8 mouse cellular contexts compared by ENCODE assay signal in genomic region chr7:120634301-120634700, GRCm38 (mm10). TPM values are rescaled to one million over a fixed set of nuclear protein-coding genes. Genes with fewer than 3 reads are reported as not detected.
DNase-seq lines count a peak whose midpoint lies in the region; ATAC-seq and TF ChIP-seq lines count a peak whose summit lies in the region.

No protein-coding gene starts in this region.

- no peak for TF ChIP-seq CTCF in lung, adult 2 months (IDR thresholded peaks at IDR 0.05; ENCODE audit: insufficient read depth, low read length)

- H3K4me2 ChIP-seq in embryonic facial prominence, embryonic 11.5 days (ENCODE audit: low read depth, low read length), result peak overlapping the region; percentile 48
- peak overlapping the region; percentile 94 for H3K4me2 ChIP-seq in hindbrain, embryonic 15.5 days

- peak overlapping the region; percentile 96 for H3K9ac ChIP-seq in embryonic facial prominence, embryonic 11.5 days (replicated peaks; ENCODE audit: low read length)
- peak overlapping the region; percentile 98 for H3K9ac ChIP-seq in hindbrain, embryonic 15.5 days

- peaks cover 8% of the 10 kb centered on the region for H3K4me1 ChIP-seq in lung, adult 2 months (ENCODE audit: control insufficient read depth, insufficient read depth, low read length)
- H3K4me1 ChIP-seq in embryonic facial prominence, embryonic 11.5 days (ENCODE audit: control insufficient read depth, insufficient read depth, low read length), result no peaks in the 10 kb centered on the region
- peaks cover 28% of the 10 kb centered on the region for H3K4me1 ChIP-seq in hindbrain, embryonic 15.5 days (replicated peaks)

- no peaks in the 10 kb centered on the region for H3K9me3 ChIP-seq in embryonic facial prominence, embryonic 11.5 days (replicated peaks; ENCODE audit: control insufficient read depth, low read length)
- H3K9me3 ChIP-seq in hindbrain, embryonic 15.5 days, result no peaks in the 10 kb centered on the region

- peak overlapping the region; percentile 90; the same call in 1 of the 2 replicates for H3K27ac ChIP-seq in embryonic facial prominence, embryonic 11.5 days (replicated peaks; ENCODE audit: low read depth, low read length)
- H3K27ac ChIP-seq in hindbrain, embryonic 15.5 days (replicated peaks), result peak overlapping the region; percentile 93

- H3K4me3 ChIP-seq in lung, adult 2 months (replicated peaks; ENCODE audit: extremely low read depth, low read depth, low read length), result peak overlapping the region; percentile 81
- H3K4me3 ChIP-seq in embryonic facial prominence, embryonic 11.5 days (ENCODE audit: low read depth, low read length), result peak overlapping the region; percentile 94
- peak overlapping the region; percentile 94 for H3K4me3 ChIP-seq in hindbrain, embryonic 15.5 days

- no peaks in the 10 kb centered on the region for H3K27me3 ChIP-seq in embryonic facial prominence, embryonic 11.5 days (ENCODE audit: control insufficient read depth, insufficient read depth, low read length)
- H3K27me3 ChIP-seq in hindbrain, embryonic 15.5 days, result no peaks in the 10 kb centered on the region

- peak; percentile 4 for DNase-seq in lung, adult 2 months
- DNase-seq in lung, adult 18-20 months, result no peak
- DNase-seq in embryonic facial prominence, embryonic 11.5 days (ENCODE audit: low spot score), result peak; percentile 15
- DNase-seq in lung, postnatal 36 days, result peak; percentile 3
- no peak for DNase-seq in adipocyte (ENCODE audit: low spot score)
- DNase-seq in layer of hippocampus, postnatal 14 days (ENCODE audit: low spot score in 2 of 2), result no peak
- no peak for DNase-seq in right cerebral cortex, adult 2 months (ENCODE audit: low spot score in 2 of 2)

- 7% methylated on average over 9 of the region's 9 CpGs for WGBS in lung, adult 2 months
- WGBS in embryonic facial prominence, embryonic 11.5 days, result 6% methylated on average over 9 of the region's 9 CpGs
- WGBS in hindbrain, embryonic 15.5 days, result 11% methylated on average over 9 of the region's 9 CpGs

- 0 out of 2 replicates have a peak, but pooled peaks have one; percentile 0 for ATAC-seq in embryonic facial prominence, embryonic 11.5 days (replicated peaks; ENCODE audit: insufficient number of reproducible peaks, low FRiP score, low TSS enrichment, low read depth)
- ATAC-seq in hindbrain, embryonic 15.5 days (ENCODE audit: low FRiP score, low read depth), result peak; percentile 13; the same call in 1 of the 2 replicates

- no peak for TF ChIP-seq POLR2A in lung, adult 2 months (IDR thresholded peaks at IDR 0.05; ENCODE audit: borderline replicate concordance, extremely low read depth, low read depth, low read length)

- 0 out of 2 replicates have a peak, but pooled peaks cover 3% of the 10 kb centered on the region for H3K36me3 ChIP-seq in embryonic facial prominence, embryonic 11.5 days (replicated peaks; ENCODE audit: control insufficient read depth, insufficient read depth, low read depth, low read length)
- H3K36me3 ChIP-seq in hindbrain, embryonic 15.5 days, result peaks cover 8% of the 10 kb centered on the region; the same call in 1 of the 2 replicates

RNA-seq across cellular contexts. Expression of gene Uqcrc2, which starts 0.7 kb away (rescaled TPM):
- 28.5 and 53.0 TPM in 2 replicates for polyA plus RNA-seq in lung, adult 2 months (2012; rRNA removed)
- 211 and 221 TPM in 2 replicates for polyA plus RNA-seq in embryonic facial prominence, embryonic 11.5 days (2014; fragmentation: Nextera tagmentation; extraction: Ambion mirVana)
- 222 and 223 TPM in 2 replicates for polyA plus RNA-seq in hindbrain, embryonic 15.5 days (2015; fragmentation: Nextera tagmentation; extraction: Ambion mirVana)
- total RNA-seq in layer of hippocampus, postnatal 14 days (2021), result 100 to 1,000 TPM; 256 to 257 TPM

RNA-seq across cellular contexts. Expression of gene Pdzd9, which starts 35.8 kb away (rescaled TPM):
- polyA plus RNA-seq in lung, adult 2 months (2012; rRNA removed), result not detected in 2 replicates
- 0.33 and 0.50 TPM in 2 replicates for polyA plus RNA-seq in embryonic facial prominence, embryonic 11.5 days (2014; fragmentation: Nextera tagmentation; extraction: Ambion mirVana)
- polyA plus RNA-seq in hindbrain, embryonic 15.5 days (2015; fragmentation: Nextera tagmentation; extraction: Ambion mirVana), result 0.36 and 0.39 TPM in 2 replicates
- not detected for total RNA-seq in layer of hippocampus, postnatal 14 days (2021)

RNA-seq across cellular contexts. Expression of gene Mosmo, which starts 43.1 kb away (rescaled TPM):
- 17.9 and 21.4 TPM in 2 replicates for polyA plus RNA-seq in lung, adult 2 months (2012; rRNA removed)
- polyA plus RNA-seq in embryonic facial prominence, embryonic 11.5 days (2014; fragmentation: Nextera tagmentation; extraction: Ambion mirVana), result 14.7 and 17.8 TPM in 2 replicates
- polyA plus RNA-seq in hindbrain, embryonic 15.5 days (2015; fragmentation: Nextera tagmentation; extraction: Ambion mirVana), result 12.0 and 12.7 TPM in 2 replicates
- total RNA-seq in layer of hippocampus, postnatal 14 days (2021), result 10 to 100 TPM; 55.0 to 63.7 TPM

Comparison
In these comparisons a context has a peak if more than half of its experiments do, and no peak if none do; other contexts are left out.
1. DNase-seq: peak in lung, adult 2 months (single experiment), embryonic facial prominence, embryonic 11.5 days (single experiment) and lung, postnatal 36 days (single experiment); none in lung, adult 18-20 months (0 of 2), adipocyte (single experiment), layer of hippocampus, postnatal 14 days (0 of 2) and right cerebral cortex, adult 2 months (0 of 2).
2. Peak in every context shown above with its lines, with median percentiles within 50 percentile points of each other: H3K4me3 ChIP-seq.